In the genomic region with DNA sequence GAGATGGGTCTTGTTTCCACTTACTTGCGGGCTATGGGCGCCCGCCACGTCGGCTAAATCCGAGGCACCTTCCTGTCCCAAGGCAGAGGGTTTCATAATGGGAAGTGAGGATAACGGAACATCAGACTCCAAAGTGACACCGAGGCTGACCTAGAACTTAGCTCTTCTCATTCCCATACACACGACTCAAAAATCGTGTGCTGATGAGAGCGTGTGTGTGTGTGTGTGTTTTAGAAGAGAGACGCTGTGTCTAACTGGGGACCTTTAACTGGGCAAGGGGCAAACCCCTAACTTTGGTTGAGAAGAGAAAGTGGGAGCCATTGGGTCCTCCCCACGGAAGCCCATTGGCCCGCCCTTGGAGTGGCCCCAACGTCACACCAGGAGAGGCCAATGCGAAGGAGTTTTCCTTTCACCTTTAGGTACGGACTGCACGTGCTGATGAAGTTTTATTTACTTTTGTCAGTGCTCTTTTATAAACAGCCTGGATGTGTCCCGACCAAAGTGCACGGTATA, we compare ENCODE assay signal across 9 mouse cellular contexts. TPM values are rescaled to one million over a fixed set of nuclear protein-coding genes. Genes with fewer than 3 reads are reported as not detected.
DNase-seq lines count a peak whose midpoint lies in the region; ATAC-seq and TF ChIP-seq lines count a peak whose summit lies in the region.
"Had no signal": no experiment of that assay in that cellular context is flagged by ENCODE, and none has a peak within 500 bp of the region (broad histone marks: within the 10 kb centered on the region; RNA-seq: fewer than 3 reads in every experiment).

No protein-coding gene starts in this region.

- H3K9me3 ChIP-seq in embryonic facial prominence, embryonic 15.5 days (replicated peaks) = no peaks in the 10 kb centered on the region
- no peaks in the 10 kb centered on the region for H3K9me3 ChIP-seq in heart, embryonic 14.5 days (ENCODE audit: control insufficient read depth, low read length)
- H3K9me3 ChIP-seq in kidney, postnatal 0 days (replicated peaks; ENCODE audit: low read length) = no peaks in the 10 kb centered on the region
- H3K9me3 ChIP-seq in neural tube, embryonic 15.5 days (replicated peaks) = no peaks in the 10 kb centered on the region

- H3K27ac ChIP-seq in embryonic facial prominence, embryonic 15.5 days (replicated peaks) = peak overlapping the region; percentile 90; the same call in 1 of the 2 replicates
- H3K27ac ChIP-seq in heart, embryonic 14.5 days (replicated peaks in 1 of 2; ENCODE audit: control insufficient read depth in 1 of 2, insufficient read depth in 1 of 2, low read depth in 2 of 2, low read length in 2 of 2) = peak overlapping the region; percentile 58 to 91
- H3K27ac ChIP-seq in kidney, postnatal 0 days = peak overlapping the region; percentile 91
- peak overlapping the region; percentile 83 for H3K27ac ChIP-seq in neural tube, embryonic 15.5 days (replicated peaks)

- H3K4me3 ChIP-seq in embryonic facial prominence, embryonic 15.5 days (replicated peaks) = peak overlapping the region; percentile 90
- peak overlapping the region; percentile 75 to 87 for H3K4me3 ChIP-seq in heart, embryonic 14.5 days (ENCODE audit: control insufficient read depth in 1 of 2, insufficient read depth in 1 of 2, low read depth in 1 of 2, low read length in 2 of 2)
- H3K4me3 ChIP-seq in kidney, postnatal 0 days (replicated peaks; ENCODE audit: low read depth, low read length) = peak overlapping the region; percentile 79
- H3K4me3 ChIP-seq in neural tube, embryonic 15.5 days (replicated peaks) = peak overlapping the region; percentile 98

- peak overlapping the region; percentile 82 for H3K9ac ChIP-seq in embryonic facial prominence, embryonic 15.5 days
- H3K9ac ChIP-seq in heart, embryonic 14.5 days (ENCODE audit: low read length) = peak overlapping the region; percentile 92
- H3K9ac ChIP-seq in kidney, postnatal 0 days (ENCODE audit: low read depth, low read length) = peak overlapping the region; percentile 90
- peak overlapping the region; percentile 94 for H3K9ac ChIP-seq in neural tube, embryonic 15.5 days (replicated peaks)

- WGBS in embryonic facial prominence, embryonic 15.5 days = 1% methylated on average over 20 of the region's 20 CpGs
- WGBS in heart, embryonic 14.5 days = 1% methylated on average over 20 of the region's 20 CpGs
- under 1% methylated on average over 20 of the region's 20 CpGs for WGBS in kidney, postnatal 0 days
- 1% methylated on average over 20 of the region's 20 CpGs for WGBS in neural tube, embryonic 15.5 days

- DNase-seq in CD4-positive, CD25-positive, alpha-beta regulatory T cell, adult 2 months (ENCODE audit: low read depth, low spot score) = peak; percentile 86
- peak; percentile 74 for DNase-seq in adrenal gland, postnatal 25 days
- DNase-seq in kidney, postnatal 0 days (ENCODE audit: low spot score) = peak; percentile 74
- peak; percentile 81 to 87 for DNase-seq in lung, adult 18-20 months
- peak; percentile 42 to 54 for DNase-seq in thymus, adult 18-20 months

- ATAC-seq in embryonic facial prominence, embryonic 15.5 days (ENCODE audit: insufficient number of reproducible peaks, low FRiP score, low TSS enrichment, low read depth) = no peak; the same call in 1 of the 2 replicates
- ATAC-seq in heart, embryonic 14.5 days (ENCODE audit: insufficient number of reproducible peaks, insufficient read depth, low FRiP score, low read depth) = no peak
- ATAC-seq in kidney, postnatal 0 days (replicated peaks; ENCODE audit: low FRiP score, low read depth) = peak; percentile 61
- ATAC-seq in neural tube, embryonic 15.5 days (ENCODE audit: low FRiP score) = 0 out of 2 replicates have a peak, but pooled peaks have one; percentile 11

- TF ChIP-seq CTCF in kidney, postnatal 0 days (IDR thresholded peaks at IDR 0.05; ENCODE audit: low read depth) = no peak

- H3K4me1 ChIP-seq in embryonic facial prominence, embryonic 15.5 days = peaks cover 19% of the 10 kb centered on the region
- H3K4me1 ChIP-seq in heart, embryonic 14.5 days (ENCODE audit: control insufficient read depth in 2 of 2, insufficient read depth in 2 of 2, low read length in 2 of 2) = peaks cover 5 to 16% of the 10 kb centered on the region in 2 experiments; a peak in 3 of 4 replicates
- H3K4me1 ChIP-seq in kidney, postnatal 0 days (replicated peaks; ENCODE audit: insufficient read depth, low read length) = 0 out of 2 replicates have a peak, but pooled peaks cover 2% of the 10 kb centered on the region
- peaks cover 23% of the 10 kb centered on the region for H3K4me1 ChIP-seq in neural tube, embryonic 15.5 days

- H3K27me3 ChIP-seq in embryonic facial prominence, embryonic 15.5 days = no peaks in the 10 kb centered on the region
- no peaks in the 10 kb centered on the region for H3K27me3 ChIP-seq in heart, embryonic 14.5 days (ENCODE audit: control insufficient read depth, insufficient read depth, low read length)
- H3K27me3 ChIP-seq in kidney, postnatal 0 days (ENCODE audit: insufficient read depth, low read length) = no peaks in the 10 kb centered on the region
- no peaks in the 10 kb centered on the region for H3K27me3 ChIP-seq in neural tube, embryonic 15.5 days (replicated peaks)

- peaks cover 12% of the 10 kb centered on the region for H3K36me3 ChIP-seq in embryonic facial prominence, embryonic 15.5 days
- H3K36me3 ChIP-seq in heart, embryonic 14.5 days (ENCODE audit: control insufficient read depth, insufficient read depth, low read length) = peaks cover 13% of the 10 kb centered on the region
- peaks cover 8% of the 10 kb centered on the region for H3K36me3 ChIP-seq in kidney, postnatal 0 days (ENCODE audit: insufficient read depth, low read length)
- peaks cover 12% of the 10 kb centered on the region for H3K36me3 ChIP-seq in neural tube, embryonic 15.5 days

- H3K4me2 ChIP-seq in embryonic facial prominence, embryonic 15.5 days (replicated peaks) = peak overlapping the region; percentile 56
- H3K4me2 ChIP-seq in heart, embryonic 14.5 days (ENCODE audit: low read length) = peak overlapping the region; percentile 66
- peak overlapping the region; percentile 58 for H3K4me2 ChIP-seq in kidney, postnatal 0 days (ENCODE audit: low read length)
- H3K4me2 ChIP-seq in neural tube, embryonic 15.5 days = peak overlapping the region; percentile 70

RNA-seq across cellular contexts. Expression of gene 3110001I22Rik, which starts 0.7 kb away (rescaled TPM):
- 5.6 and 7.8 TPM in 2 replicates for total RNA-seq in adrenal gland, postnatal 25 days (2021)
- polyA plus RNA-seq in embryonic facial prominence, embryonic 15.5 days (2015; fragmentation: Nextera tagmentation; extraction: Ambion mirVana) = 3.8 and 4.4 TPM in 2 replicates
- 2.8 and 3.5 TPM in 2 replicates for polyA plus RNA-seq in heart, embryonic 14.5 days (2014; fragmentation: Nextera tagmentation; extraction: Ambion mirVana)
- polyA plus RNA-seq in kidney, postnatal 0 days (2015; fragmentation: Nextera tagmentation; extraction: Ambion mirVana) = 4.2 and 4.5 TPM in 2 replicates
- polyA plus RNA-seq in neural tube, embryonic 15.5 days (2015; fragmentation: Nextera tagmentation; extraction: Ambion mirVana) = 6.0 and 6.3 TPM in 2 replicates

RNA-seq across cellular contexts. Expression of gene Bfar, which starts 0.8 kb away (rescaled TPM):
- total RNA-seq in adrenal gland, postnatal 25 days (2021) = 52.8 and 60.4 TPM in 2 replicates
- 51.4 and 54.3 TPM in 2 replicates for polyA plus RNA-seq in embryonic facial prominence, embryonic 15.5 days (2015; fragmentation: Nextera tagmentation; extraction: Ambion mirVana)
- polyA plus RNA-seq in heart, embryonic 14.5 days (2014; fragmentation: Nextera tagmentation; extraction: Ambion mirVana) = 38.9 and 42.8 TPM in 2 replicates
- 36.0 and 40.8 TPM in 2 replicates for polyA plus RNA-seq in kidney, postnatal 0 days (2015; fragmentation: Nextera tagmentation; extraction: Ambion mirVana)
- 51.4 and 58.1 TPM in 2 replicates for polyA plus RNA-seq in neural tube, embryonic 15.5 days (2015; fragmentation: Nextera tagmentation; extraction: Ambion mirVana)

RNA-seq across cellular contexts. Expression of gene Parn, which starts 4.5 kb away (rescaled TPM):
- total RNA-seq in adrenal gland, postnatal 25 days (2021) = 36.5 and 47.5 TPM in 2 replicates
- 41.4 and 42.5 TPM in 2 replicates for polyA plus RNA-seq in embryonic facial prominence, embryonic 15.5 days (2015; fragmentation: Nextera tagmentation; extraction: Ambion mirVana)
- 28.2 and 29.6 TPM in 2 replicates for polyA plus RNA-seq in heart, embryonic 14.5 days (2014; fragmentation: Nextera tagmentation; extraction: Ambion mirVana)
- polyA plus RNA-seq in kidney, postnatal 0 days (2015; fragmentation: Nextera tagmentation; extraction: Ambion mirVana) = 39.9 and 42.8 TPM in 2 replicates
- 28.2 and 35.9 TPM in 2 replicates for polyA plus RNA-seq in neural tube, embryonic 15.5 days (2015; fragmentation: Nextera tagmentation; extraction: Ambion mirVana)

RNA-seq across cellular contexts. Expression of gene Pla2g10, which starts 58.3 kb away (rescaled TPM):
- not detected in 2 replicates for total RNA-seq in adrenal gland, postnatal 25 days (2021)
- polyA plus RNA-seq in embryonic facial prominence, embryonic 15.5 days (2015; fragmentation: Nextera tagmentation; extraction: Ambion mirVana) = 0.28 TPM in 1 of 2 replicates, not detected in the other
- 0.28 TPM in 1 of 2 replicates, not detected in the other for polyA plus RNA-seq in heart, embryonic 14.5 days (2014; fragmentation: Nextera tagmentation; extraction: Ambion mirVana)
- 0.28 TPM in 1 of 2 replicates, not detected in the other for polyA plus RNA-seq in kidney, postnatal 0 days (2015; fragmentation: Nextera tagmentation; extraction: Ambion mirVana)
- 0.41 and 1.4 TPM in 2 replicates for polyA plus RNA-seq in neural tube, embryonic 15.5 days (2015; fragmentation: Nextera tagmentation; extraction: Ambion mirVana)
- total RNA-seq: gastrocnemius, postnatal 4 days had no signal

Comparison
In these comparisons a context has a peak if more than half of its experiments do, and no peak if none do; other contexts are left out.
1. ATAC-seq: peak in kidney, postnatal 0 days (single experiment) and neural tube, embryonic 15.5 days (single experiment); none in embryonic facial prominence, embryonic 15.5 days (single experiment) and heart, embryonic 14.5 days (single experiment).
2. Peak in every context shown above with its lines, with median percentiles within 50 percentile points of each other: DNase-seq, H3K27ac ChIP-seq, H3K4me2 ChIP-seq, H3K4me3 ChIP-seq and H3K9ac ChIP-seq.